18 mouse cellular contexts compared by ENCODE assay signal in genomic region chr17:56666384-56666783, GRCm38 (mm10). TPM values are rescaled to one million over a fixed set of nuclear protein-coding genes. Genes with fewer than 3 reads are reported as not detected.
"Had no signal": no experiment of that assay in that cellular context is flagged by ENCODE, and none has a peak within 500 bp of the region (broad histone marks: within the 10 kb centered on the region; RNA-seq: fewer than 3 reads in every experiment).

No protein-coding gene starts in this region.

- H3K4me2 ChIP-seq: liver, embryonic 13.5 days; liver, embryonic 15.5 days; lung, embryonic 15.5 days; midbrain, embryonic 12.5 days; neural tube, embryonic 12.5 days; stomach, embryonic 15.5 days had no signal

- H3K9ac ChIP-seq: liver, embryonic 13.5 days; liver, embryonic 15.5 days; liver, postnatal 0 days; lung, embryonic 15.5 days; midbrain, embryonic 12.5 days; neural tube, embryonic 12.5 days; stomach, embryonic 15.5 days had no signal

- H3K9me3 ChIP-seq: liver, embryonic 13.5 days; liver, embryonic 15.5 days; lung, embryonic 15.5 days; midbrain, embryonic 12.5 days; neural tube, embryonic 12.5 days; stomach, embryonic 15.5 days had no signal

- DNase-seq: liver, embryonic 13.5 days; liver, postnatal 0 days; lung, adult 2 months; lung, postnatal 14 days; lung, postnatal 36 days; midbrain, embryonic 14.5 days; right cerebral cortex, postnatal 14 days; thymus, adult 18-20 months; thymus, postnatal 14 days; thymus, postnatal 36 days had no signal

- H3K27ac ChIP-seq: liver, embryonic 13.5 days; liver, embryonic 15.5 days; lung, embryonic 15.5 days; macrophage; midbrain, embryonic 12.5 days; neural tube, embryonic 12.5 days; stomach, embryonic 15.5 days had no signal

- H3K4me3 ChIP-seq: liver, embryonic 13.5 days; liver, embryonic 15.5 days; lung, embryonic 15.5 days; midbrain, embryonic 12.5 days; neural tube, embryonic 12.5 days; stomach, embryonic 15.5 days had no signal

- H3K27me3 ChIP-seq: stomach, embryonic 15.5 days had no signal

- H3K36me3 ChIP-seq: liver, embryonic 13.5 days; liver, embryonic 15.5 days; lung, embryonic 15.5 days; midbrain, embryonic 12.5 days; neural tube, embryonic 12.5 days had no signal

- ATAC-seq: liver, postnatal 0 days; lung, postnatal 0 days had no signal

RNA-seq across cellular contexts. Expression of gene Catsperd, which starts 38.4 kb away (rescaled TPM):
- total RNA-seq: neutrophil, adult 5-6 weeks had no signal
- polyA plus RNA-seq: macrophage had no signal
